Mouse (Mus musculus) lung, adult 10 weeks (tissue): ENCODE measurements around the gene Myo1c. TPM values are rescaled to one million over a fixed set of nuclear protein-coding genes. Genes with fewer than 3 reads are reported as not detected.

Source experiments
- polyA plus RNA-seq: library from polyadenylated mRNA; stranded (reverse); fragments of 350-450 nt; fragmentation: Illumina TruSeq; extraction: RNeasy Lipid Tissue Mini Kit (QIAGEN cat#74804); gene quantifications from one replicate; pipeline ENCODE4 v1.2.3, GENCODE M21; 2014; ENCODE audit warnings: low read depth, low replicate concordance; ENCODE audit not compliant: insufficient read depth

The Myo1c gene
- 87.1 TPM for polyA plus RNA-seq

DNA sequence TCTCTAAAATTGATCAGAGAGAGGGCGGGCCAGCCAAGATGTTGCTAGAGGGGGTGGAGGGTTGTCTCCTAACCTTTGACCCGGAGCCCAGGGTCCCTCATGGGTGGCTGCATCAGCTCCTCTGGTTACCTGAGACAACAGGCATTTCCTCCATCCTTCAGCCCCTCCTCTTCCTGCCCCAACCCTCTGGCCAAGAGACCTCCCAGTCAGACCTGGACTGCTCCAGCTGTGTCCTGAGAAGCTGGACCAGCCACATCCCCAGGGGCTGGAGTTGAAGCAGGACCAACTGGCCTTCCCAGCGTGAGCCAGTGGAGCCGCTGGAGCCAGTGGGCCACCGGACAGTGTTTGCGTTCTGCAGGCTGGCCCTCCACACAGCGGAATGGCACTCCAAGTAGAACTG, at the start of gene Myo1c:
Gene Myo1c, plus strand, starts transcription at position 194 of the 400 bp plus-strand sequence.

GRCm38 (mm10) chr11:75630645-75631229, 19.6 kb upstream of the Myo1c start, which contains the start of gene Inpp5k:
Inpp5k (plus strand) TSS chr11:75630988.

DNA sequence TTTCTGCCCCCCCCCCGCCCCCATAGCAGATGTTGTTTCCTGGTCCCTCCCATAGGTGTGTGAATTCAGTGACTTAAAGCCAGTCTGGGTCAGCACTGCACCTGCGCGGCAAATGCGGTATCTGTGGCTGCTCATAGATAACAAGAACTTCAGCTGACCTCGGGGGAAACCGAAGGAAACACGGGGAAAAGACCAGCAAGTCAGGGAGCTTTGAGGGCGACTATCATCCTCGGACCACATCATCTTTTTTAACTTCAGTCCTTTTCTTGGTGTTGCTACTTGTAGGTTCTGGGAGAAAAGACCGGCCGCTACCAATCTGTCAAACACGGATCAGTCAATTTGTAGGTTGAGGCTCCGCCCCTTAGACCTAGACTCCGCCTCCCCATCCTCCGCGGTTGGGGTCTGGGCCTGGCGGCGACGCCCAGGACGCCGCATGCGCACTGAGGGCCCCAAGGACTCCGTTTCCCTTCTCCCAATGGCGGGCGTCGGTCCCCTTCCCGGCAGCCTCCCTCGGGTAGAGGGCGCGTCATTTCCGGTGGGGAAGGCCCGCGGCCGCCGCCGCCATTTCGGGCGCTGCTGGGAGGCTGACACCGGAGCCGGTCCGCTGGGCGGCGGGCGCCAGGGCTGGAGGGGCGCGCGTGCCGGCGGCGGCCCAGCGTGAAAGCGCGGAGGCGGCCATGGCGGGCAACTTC, 28.6 kb downstream of the Myo1c start, which contains the start of gene Crk:
Gene Crk, plus strand, starts transcription at position 513 of the 692 bp plus-strand sequence.

Other genes with a start within 250 kb of the Myo1c start
- gene Serpinf1, start 227.8 kb upstream of the Myo1c start, polyA plus RNA-seq = 48.5 TPM
- 0.24 TPM for gene Serpinf2, start 210.9 kb upstream of the Myo1c start, polyA plus RNA-seq
- 9.8 TPM for gene Wdr81, start 195.8 kb upstream of the Myo1c start, polyA plus RNA-seq
- gene Tlcd2, start 188.8 kb upstream of the Myo1c start, polyA plus RNA-seq = 5.9 TPM
- 25.0 TPM for gene Prpf8, start 163.7 kb upstream of the Myo1c start, polyA plus RNA-seq
- gene Rilp, start 140.4 kb upstream of the Myo1c start, polyA plus RNA-seq = 13.1 TPM
- 17.8 TPM for gene Scarf1, start 137.0 kb upstream of the Myo1c start, polyA plus RNA-seq
- gene Slc43a2, start 118.8 kb upstream of the Myo1c start, polyA plus RNA-seq = 20.6 TPM
- gene Pitpna, start 62.4 kb upstream of the Myo1c start, polyA plus RNA-seq = 104 TPM
- 40.8 TPM for gene Inpp5k, start 19.5 kb upstream of the Myo1c start, polyA plus RNA-seq
- gene Crk, start 28.8 kb downstream of the Myo1c start, polyA plus RNA-seq = 59.3 TPM
- gene Ywhae, start 82.4 kb downstream of the Myo1c start, polyA plus RNA-seq = 219 TPM
- gene Doc2b, start 145.5 kb downstream of the Myo1c start, polyA plus RNA-seq = 0.35 TPM